Mouse (Mus musculus) olfactory bulb, adult 2 months (tissue): ENCODE data around the gene Tmem132d.

Source experiments
- CTCF ChIP-seq: fragments of 200-500 bp; IDR thresholded peaks from 2 replicates; pipeline ENCODE4 v1.5.1; 2012; ENCODE audit warnings: low read depth, mild to moderate bottlenecking, low read length, moderate library complexity; ENCODE audit not compliant: insufficient read depth
- POLR2A ChIP-seq: fragments of 200-500 bp; IDR thresholded peaks from 2 replicates; pipeline ENCODE4 v1.6.1; 2012; ENCODE audit warnings: mild to moderate bottlenecking, low read depth, low read length, moderate library complexity; ENCODE audit not compliant: insufficient read depth

DNA sequence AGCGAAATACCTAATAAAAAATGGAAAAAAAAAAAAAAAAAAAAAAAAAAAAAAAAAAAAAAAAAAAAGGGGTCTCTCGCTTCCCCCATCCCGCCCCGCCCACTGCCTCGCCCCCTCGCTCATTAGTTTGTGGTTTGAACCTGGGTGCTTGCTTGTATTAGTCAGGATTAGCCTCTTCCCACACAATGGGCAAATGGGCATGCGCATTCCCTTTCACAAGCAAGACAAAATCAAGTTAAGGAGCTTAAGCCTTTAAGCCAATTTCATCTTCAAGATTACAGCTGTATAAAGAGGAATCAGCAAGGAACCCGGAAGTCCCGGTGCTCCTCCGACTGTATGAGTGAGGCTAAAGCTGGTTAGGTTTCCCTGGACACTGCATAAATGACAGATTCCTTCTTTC lies 549.9 kb downstream of the Tmem132d start:
- TF ChIP-seq POLR2A (no peak), CTCF (no peak)
